Mouse (Mus musculus) C2C12 (cell line): ENCODE results near the gene Cd200. TPM values are rescaled to one million over a fixed set of nuclear protein-coding genes. Genes with fewer than 3 reads are reported as not detected.

Source experiments
- H3K27me3 ChIP-seq: one replicate; pipeline ENCODE4 v1.6.1; 2011; ENCODE audit not compliant: control insufficient read depth, insufficient read depth, insufficient read length
- H3K36me3 ChIP-seq: one replicate; pipeline ENCODE4 v1.6.1; 2011; ENCODE audit not compliant: control insufficient read depth, insufficient read depth
- H3K4me3 ChIP-seq: one replicate; pipeline ENCODE4 v1.5.1; 2011; ENCODE audit warnings: mild to moderate bottlenecking, control low read depth; ENCODE audit not compliant: poor library complexity, insufficient read depth, severe bottlenecking
- H3K79me2 ChIP-seq: one replicate; pipeline ENCODE4 v1.6.1; 2011; ENCODE audit not compliant: control insufficient read depth, insufficient read depth
- H3K79me3 ChIP-seq: one replicate; pipeline ENCODE4 v1.6.1; 2011; ENCODE audit warnings: low read depth, control low read depth
- H3ac ChIP-seq: one replicate; pipeline ENCODE3; 2011; ENCODE audit warnings: low read depth; ENCODE audit not compliant: control insufficient read depth, insufficient read length
- CEBPB ChIP-seq: IDR thresholded peaks from one replicate; pipeline ENCODE4 v1.6.1; 2011; ENCODE audit warnings: low read depth, mild to moderate bottlenecking, control low read depth, moderate library complexity
- CTCF ChIP-seq: IDR thresholded peaks from one replicate; pipeline ENCODE4 v1.5.1; 2011; ENCODE audit not compliant: control insufficient read depth, insufficient read depth, insufficient read length
- FOSL1 ChIP-seq: IDR thresholded peaks from one replicate; pipeline ENCODE4 v1.8.0; 2011; ENCODE audit warnings: mild to moderate bottlenecking, low read length; ENCODE audit not compliant: poor library complexity, insufficient read depth, severe bottlenecking
- MAX ChIP-seq: IDR thresholded peaks from one replicate; pipeline ENCODE4 v1.6.1; 2011; ENCODE audit warnings: mild to moderate bottlenecking, control low read depth
- MYOD1 ChIP-seq: IDR thresholded peaks from one replicate; pipeline ENCODE4 v1.6.1; 2011; ENCODE audit warnings: low read depth; ENCODE audit not compliant: control insufficient read depth, insufficient read length
- MYOG ChIP-seq: IDR thresholded peaks from one replicate; pipeline ENCODE4 v1.6.1; 2011; ENCODE audit not compliant: control insufficient read depth, insufficient read length; ENCODE audit errors: extremely low read depth
- USF1 ChIP-seq: IDR thresholded peaks from one replicate; pipeline ENCODE4 v1.6.1; 2011; ENCODE audit warnings: low read depth, mild to moderate bottlenecking, control low read depth, moderate library complexity
- polyA plus RNA-seq: library from polyadenylated mRNA; unstranded; fragments of >200 nt; fragmentation: generic; extraction: Trizol; gene quantifications from one replicate; pipeline ENCODE4 v1.2.1, GENCODE M21; 2012; ENCODE audit warnings: missing spikeins

The Cd200 gene
- polyA plus RNA-seq, 1 experiment, result 3.8 TPM

DNA sequence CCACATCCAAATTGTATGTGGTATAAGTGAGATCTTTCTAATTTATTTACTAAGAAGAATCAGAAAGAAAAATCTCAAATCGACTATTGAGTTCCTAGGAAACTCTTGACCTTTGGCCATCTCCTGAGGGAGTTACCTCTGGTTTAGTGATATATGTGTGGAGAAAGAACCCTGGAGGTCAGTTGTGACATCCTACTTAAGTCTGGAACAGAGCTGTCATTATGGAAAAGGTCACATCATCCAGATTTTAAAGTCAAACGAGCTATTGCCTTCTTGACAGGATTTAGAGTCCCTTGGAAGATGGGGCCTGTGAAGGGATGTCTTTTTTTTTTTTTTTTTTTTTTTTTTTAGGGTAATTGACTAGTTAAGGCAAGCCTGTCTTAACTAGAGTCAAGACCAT lies 32.0 kb downstream of the Cd200 start:
- Histone ChIP-seq H3K36me3 (no peaks in the 10 kb centered on the region), H3K4me3 (no peak overlapping the region)

DNA sequence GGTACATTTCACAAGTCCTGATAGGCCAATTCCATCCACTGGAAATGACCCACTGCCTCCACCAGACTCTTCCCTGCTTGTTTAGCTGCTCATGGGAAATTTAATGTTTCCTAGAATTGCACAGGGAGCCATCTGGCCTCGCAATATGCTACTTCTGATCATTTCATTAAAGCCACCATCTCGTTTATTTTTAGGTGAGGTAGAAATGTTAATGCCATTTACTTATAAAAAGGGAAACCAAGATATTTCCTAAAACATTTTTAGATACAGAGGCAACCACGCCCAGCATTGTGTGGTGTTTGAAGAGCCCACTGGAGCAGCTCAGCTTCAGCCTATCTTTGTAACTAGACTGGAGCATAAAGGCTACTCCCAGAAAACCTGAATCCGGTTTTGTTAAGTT lies 32.6 kb downstream of the Cd200 start:
- no peaks in the 10 kb centered on the region for H3K79me3 ChIP-seq

More for the DNA sequence above, 32.0 kb downstream of the Cd200 start:
- Histone ChIP-seq H3K79me3 (no peaks in the 10 kb centered on the region), H3ac (no peak overlapping the region), H3K79me2 (no peaks in the 10 kb centered on the region), H3K27me3 (no peaks in the 10 kb centered on the region)
- no peak for TF ChIP-seq CEBPB
- no peak for TF ChIP-seq FOSL1
- no peak for TF ChIP-seq USF1
- TF ChIP-seq MYOG, result no peak
- no peak for TF ChIP-seq MAX
- no peak for TF ChIP-seq MYOD1
- no peak for TF ChIP-seq CTCF

GRCm38 (mm10) chr16:45375506-45376225 lies 33.2 kb downstream of the Cd200 start:
- no peaks in the 10 kb centered on the region for H3K79me3 ChIP-seq
- TF ChIP-seq FOSL1 (no peak), CTCF (no peak), MYOD1 (no peak), CEBPB (no peak), MYOG (no peak)
- no peak overlapping the region for H3K4me3 ChIP-seq
- H3K27me3 ChIP-seq, result no peaks in the 10 kb centered on the region
- H3K36me3 ChIP-seq, result no peaks in the 10 kb centered on the region
- H3ac ChIP-seq, result no peak overlapping the region
- H3K79me2 ChIP-seq, result no peaks in the 10 kb centered on the region

More for the DNA sequence above, 32.6 kb downstream of the Cd200 start:
- Histone ChIP-seq H3K4me3 (no peak overlapping the region), H3K36me3 (no peaks in the 10 kb centered on the region), H3K27me3 (no peaks in the 10 kb centered on the region), H3ac (no peak overlapping the region), H3K79me2 (no peaks in the 10 kb centered on the region)
- TF ChIP-seq USF1, result no peak
- no peak for TF ChIP-seq MAX
- TF ChIP-seq FOSL1, result no peak
- TF ChIP-seq CTCF, result no peak
- TF ChIP-seq MYOD1, result no peak
- TF ChIP-seq CEBPB, result no peak
- TF ChIP-seq MYOG, result no peak

DNA sequence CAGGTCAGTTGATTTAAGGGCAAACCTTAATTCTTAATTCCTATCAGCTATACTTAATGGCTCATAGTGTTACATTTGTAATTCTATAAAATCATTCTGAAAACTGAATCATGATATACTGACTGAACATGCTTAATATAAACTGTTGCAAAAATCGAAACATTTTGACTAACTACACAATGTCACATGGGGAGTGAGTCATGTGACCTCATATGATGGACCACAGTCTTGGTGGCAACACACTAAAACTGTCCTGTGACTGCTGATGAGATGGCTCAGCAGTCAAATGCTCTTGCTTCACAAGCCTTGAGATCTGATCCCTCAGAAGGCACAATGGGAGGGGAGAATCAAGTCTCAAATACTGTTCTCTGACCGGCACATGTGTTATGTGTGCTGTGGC lies 34.8 kb downstream of the Cd200 start:
- Histone ChIP-seq H3ac (no peak overlapping the region), H3K79me2 (no peaks in the 10 kb centered on the region), H3K4me3 (no peak overlapping the region), H3K36me3 (no peaks in the 10 kb centered on the region), H3K79me3 (no peaks in the 10 kb centered on the region), H3K27me3 (no peaks in the 10 kb centered on the region)
- peak; percentile 44 for TF ChIP-seq USF1
- no peak for TF ChIP-seq MAX
- no peak for TF ChIP-seq CTCF

GRCm38 (mm10) chr16:45371076-45371475 lies 37.8 kb downstream of the Cd200 start:
- H3K79me2 ChIP-seq, result no peaks in the 10 kb centered on the region
- no peak for TF ChIP-seq FOSL1
- TF ChIP-seq CTCF, result no peak
- no peak for TF ChIP-seq MAX
- TF ChIP-seq MYOG, result no peak
- TF ChIP-seq CEBPB, result no peak
- no peak for TF ChIP-seq USF1
- no peak for TF ChIP-seq MYOD1
- H3K79me3 ChIP-seq, result no peaks in the 10 kb centered on the region
- H3K4me3 ChIP-seq, result no peak overlapping the region
- no peaks in the 10 kb centered on the region for H3K36me3 ChIP-seq
- H3K27me3 ChIP-seq, result no peaks in the 10 kb centered on the region
- no peak overlapping the region for H3ac ChIP-seq
